Mouse (Mus musculus) neural tube, embryonic 15.5 days (tissue): ENCODE measurements around the gene Mfap3l. TPM values are rescaled to one million over a fixed set of nuclear protein-coding genes. Genes with fewer than 3 reads are reported as not detected.

Source experiments
- ATAC-seq: fragments of 200-750 bp; cut with Nextera tagmentation; 2 replicates; pipeline ENCODE4 v1.8.0; 2017; ENCODE audit warnings: mild to moderate bottlenecking, moderate TSS enrichment, moderate library complexity; ENCODE audit not compliant: low FRiP score
- H3K27ac ChIP-seq: fragments of 300-500 bp; sonication (generic); replicated peaks from 2 replicates; pipeline ENCODE4 v1.5.1; 2015; ENCODE audit warnings: mild to moderate bottlenecking, inconsistent platforms
- H3K27me3 ChIP-seq: fragments of 300-500 bp; sonication (generic); replicated peaks from 2 replicates; pipeline ENCODE4 v1.6.1; 2015; ENCODE audit warnings: inconsistent platforms
- H3K36me3 ChIP-seq: fragments of 300-500 bp; sonication (generic); 2 replicates; pipeline ENCODE4 v1.6.1; 2015; ENCODE audit warnings: inconsistent platforms
- H3K4me1 ChIP-seq: fragments of 300-500 bp; sonication (generic); 2 replicates; pipeline ENCODE4 v1.6.1; 2015; ENCODE audit warnings: inconsistent platforms
- H3K4me2 ChIP-seq: fragments of 300-500 bp; sonication (generic); 2 replicates; pipeline ENCODE4 v1.6.1; 2015; ENCODE audit warnings: inconsistent platforms, mild to moderate bottlenecking, moderate library complexity
- H3K4me3 ChIP-seq: fragments of 300-500 bp; sonication (generic); replicated peaks from 2 replicates; pipeline ENCODE4 v1.5.1; 2015; ENCODE audit warnings: mild to moderate bottlenecking, inconsistent platforms
- H3K9ac ChIP-seq: fragments of 300-500 bp; sonication (generic); replicated peaks from 2 replicates; pipeline ENCODE4 v1.6.1; 2015; ENCODE audit warnings: mild to moderate bottlenecking, inconsistent platforms
- H3K9me3 ChIP-seq: fragments of 300-500 bp; sonication (generic); replicated peaks from 2 replicates; pipeline ENCODE4 v1.6.1; 2016; ENCODE audit warnings: inconsistent platforms
- WGBS: fragments of 180-500 bp; shearing (Covaris S2); methylation state at CpG from one replicate; pipeline ENCODE4 v1.1.7; 2015; ENCODE audit warnings: mixed read lengths; 5-methylcytosine and 5-hydroxymethylcytosine counted together
- polyA plus RNA-seq: library from polyadenylated mRNA; unstranded; fragments of >200 nt; fragmentation: Nextera tagmentation; extraction: Ambion mirVana; gene quantifications from 2 replicates; pipeline ENCODE4 v1.2.1, GENCODE M21; 2015

Gene Mfap3l
- polyA plus RNA-seq, 1 experiment from 2014 or later = 5.7 TPM

GRCm38 (mm10) chr8:60718692-60719091 is 86.1 kb downstream of the Mfap3l start:
- Histone ChIP-seq H3K4me2 (no peak overlapping the region), H3K9me3 (no peaks in the 10 kb centered on the region), H3K4me1 (no peaks in the 10 kb centered on the region), H3K27ac (no peak overlapping the region), H3K36me3 (no peaks in the 10 kb centered on the region), H3K27me3 (no peaks in the 10 kb centered on the region), H3K4me3 (no peak overlapping the region), H3K9ac (no peak overlapping the region)
- no peak for ATAC-seq
- WGBS = 83% methylated on average over 3 of the region's 3 CpGs

Other genes with a start within 250 kb of the Mfap3l start
- not detected in 2 replicates for gene Gm10283, start 129.6 kb upstream of the Mfap3l start, polyA plus RNA-seq
- 1.3 and 2.0 TPM in 2 replicates for gene Aadat, start 126.9 kb upstream of the Mfap3l start, polyA plus RNA-seq